Comparison of ENCODE assay signal across 12 mouse cellular contexts in genomic region chr2:38944460-38945161, GRCm38 (mm10). TPM values are rescaled to one million over a fixed set of nuclear protein-coding genes. Genes with fewer than 3 reads are reported as not detected.
A peak's percentile ranks its signal among the peaks of the same experiment; 100 is the strongest.
DNase-seq lines count a peak whose midpoint lies in the region; ATAC-seq and TF ChIP-seq lines count a peak whose summit lies in the region.
"Had no signal": no experiment of that assay in that cellular context is flagged by ENCODE, and none has a peak within 500 bp of the region (broad histone marks: within the 10 kb centered on the region; RNA-seq: fewer than 3 reads in every experiment).

No protein-coding gene starts in this region.

- WGBS in midbrain, embryonic 11.5 days = 74% methylated on average over 3 of the region's 3 CpGs
- 84% methylated on average over 3 of the region's 3 CpGs for WGBS in midbrain, embryonic 15.5 days

- H3K9me3 ChIP-seq in midbrain, embryonic 11.5 days (ENCODE audit: control insufficient read depth, low read length) = no peaks in the 10 kb centered on the region
- no peaks in the 10 kb centered on the region for H3K9me3 ChIP-seq in midbrain, embryonic 15.5 days
- H3K9me3 ChIP-seq: kidney, embryonic 15.5 days; limb, embryonic 12.5 days had no signal

- no peak for TF ChIP-seq CTCF in bone marrow macrophage, adult 2 months (IDR thresholded peaks at IDR 0.05; ENCODE audit: low read depth, low read length)

- peak; percentile 53 for DNase-seq in heart, postnatal 4 days
- DNase-seq in heart, postnatal 25 days (ENCODE audit: low spot score) = no peak
- DNase-seq in midbrain, embryonic 11.5 days (ENCODE audit: low spot score, missing footprints) = peak; percentile 14
- DNase-seq in spleen, adult 12 weeks (ENCODE audit: low spot score) = no peak
- DNase-seq: cerebellum, adult 11 months had no signal

- no peaks in the 10 kb centered on the region for H3K36me3 ChIP-seq in midbrain, embryonic 11.5 days (ENCODE audit: control insufficient read depth, insufficient read depth, low read length)
- no peaks in the 10 kb centered on the region for H3K36me3 ChIP-seq in midbrain, embryonic 15.5 days (replicated peaks)
- H3K36me3 ChIP-seq: kidney, embryonic 15.5 days; limb, embryonic 12.5 days had no signal

- no peak for ATAC-seq in midbrain, embryonic 11.5 days (ENCODE audit: low FRiP score)
- no peak for ATAC-seq in midbrain, embryonic 15.5 days (replicated peaks)
- ATAC-seq in megakaryocyte-erythroid progenitor cell, adult 5-6 weeks (replicated peaks; ENCODE audit: low FRiP score, low TSS enrichment, poor library complexity, severe bottlenecking) = 0 out of 2 replicates have a peak, but pooled peaks have one; percentile 25
- ATAC-seq in monocyte, adult 5-6 weeks (replicated peaks; ENCODE audit: insufficient number of reproducible peaks, low FRiP score, low TSS enrichment, poor library complexity, severe bottlenecking) = no peak
- ATAC-seq: midbrain, embryonic 16.5 days had no signal

- no peak for TF ChIP-seq POLR2A in bone marrow macrophage, adult 2 months (IDR thresholded peaks at IDR 0.05; ENCODE audit: borderline replicate concordance, low read depth, low read length)

- H3K4me2 ChIP-seq in midbrain, embryonic 11.5 days = no peak overlapping the region
- H3K4me2 ChIP-seq in midbrain, embryonic 15.5 days = no peak overlapping the region
- H3K4me2 ChIP-seq: kidney, embryonic 15.5 days; limb, embryonic 12.5 days had no signal

- H3K4me3 ChIP-seq in midbrain, embryonic 11.5 days (ENCODE audit: low read depth, low read length) = no peak overlapping the region
- no peak overlapping the region for H3K4me3 ChIP-seq in midbrain, embryonic 15.5 days
- H3K4me3 ChIP-seq in bone marrow macrophage, adult 2 months (ENCODE audit: insufficient read depth, low read length) = no peak overlapping the region
- H3K4me3 ChIP-seq: kidney, embryonic 15.5 days; limb, embryonic 12.5 days had no signal

- H3K27me3 ChIP-seq in midbrain, embryonic 11.5 days (ENCODE audit: control insufficient read depth, insufficient read depth, low read length) = no peaks in the 10 kb centered on the region
- no peaks in the 10 kb centered on the region for H3K27me3 ChIP-seq in midbrain, embryonic 15.5 days (replicated peaks)
- H3K27me3 ChIP-seq: kidney, embryonic 15.5 days; limb, embryonic 12.5 days had no signal

- no peak overlapping the region for H3K27ac ChIP-seq in midbrain, embryonic 11.5 days (ENCODE audit: low read depth, low read length)
- no peak overlapping the region for H3K27ac ChIP-seq in midbrain, embryonic 15.5 days
- peak overlapping the region; percentile 82 for H3K27ac ChIP-seq in bone marrow macrophage, adult 2 months (ENCODE audit: insufficient read depth, low read depth, low read length)
- H3K27ac ChIP-seq: kidney, embryonic 15.5 days; limb, embryonic 12.5 days had no signal

- intact Hi-C loops in heart, postnatal 25 days (cut with DNase I) = no loop called here

- H3K4me1 ChIP-seq in midbrain, embryonic 11.5 days (ENCODE audit: control insufficient read depth, insufficient read depth, low read length) = no peaks in the 10 kb centered on the region
- H3K4me1 ChIP-seq in midbrain, embryonic 15.5 days = no peaks in the 10 kb centered on the region
- H3K4me1 ChIP-seq in bone marrow macrophage, adult 2 months (ENCODE audit: control insufficient read depth, insufficient read depth, low read length) = peaks cover 27% of the 10 kb centered on the region
- H3K4me1 ChIP-seq: kidney, embryonic 15.5 days; limb, embryonic 12.5 days had no signal

- H3K9ac ChIP-seq in midbrain, embryonic 11.5 days (ENCODE audit: low read length) = no peak overlapping the region
- no peak overlapping the region for H3K9ac ChIP-seq in midbrain, embryonic 15.5 days
- H3K9ac ChIP-seq: kidney, embryonic 15.5 days; limb, embryonic 12.5 days had no signal

RNA-seq across cellular contexts. Expression of gene Olfml2a, which starts 12.8 kb away (rescaled TPM):
- 10 to 100 TPM; 18.3 to 18.5 TPM for total RNA-seq in heart, postnatal 4 days (2021)
- 1 to 10 TPM; 5.2 to 6.3 TPM for total RNA-seq in heart, postnatal 25 days (2021)
- 1.9 and 2.2 TPM in 2 replicates for polyA plus RNA-seq in midbrain, embryonic 11.5 days (2014; fragmentation: Nextera tagmentation; extraction: Ambion mirVana)
- 3.6 and 4.6 TPM in 2 replicates for polyA plus RNA-seq in midbrain, embryonic 15.5 days (2015; fragmentation: Nextera tagmentation; extraction: Ambion mirVana)
- polyA plus RNA-seq in bone marrow macrophage, adult 2 months (2012; ENCODE audit: insufficient read depth, insufficient read length, missing spikeins) = not detected in 2 replicates
- total RNA-seq in megakaryocyte-erythroid progenitor cell, adult 5-6 weeks (2014; fragmentation: Nextera tagmentation) = 0.42 TPM in 1 of 2 replicates, not detected in the other
- not detected in 2 replicates for total RNA-seq in megakaryocyte-erythroid progenitor cell, adult 5-6 weeks (2017)
- total RNA-seq in monocyte, adult 5-6 weeks (2017) = not detected in 3 replicates

RNA-seq across cellular contexts. Expression of gene Nr6a1, which starts 17.1 kb away (rescaled TPM):
- 1 to 10 TPM; 2.1 to 2.6 TPM for total RNA-seq in heart, postnatal 4 days (2021)
- total RNA-seq in heart, postnatal 25 days (2021) = 1 to 10 TPM; 1.1 TPM
- 4.4 and 5.2 TPM in 2 replicates for polyA plus RNA-seq in midbrain, embryonic 11.5 days (2014; fragmentation: Nextera tagmentation; extraction: Ambion mirVana)
- polyA plus RNA-seq in midbrain, embryonic 15.5 days (2015; fragmentation: Nextera tagmentation; extraction: Ambion mirVana) = 1.6 and 1.8 TPM in 2 replicates
- 2.8 and 3.2 TPM in 2 replicates for polyA plus RNA-seq in bone marrow macrophage, adult 2 months (2012; ENCODE audit: insufficient read depth, insufficient read length, missing spikeins)
- 0.32 and 6.0 TPM in 2 replicates for total RNA-seq in megakaryocyte-erythroid progenitor cell, adult 5-6 weeks (2014; fragmentation: Nextera tagmentation)
- total RNA-seq in megakaryocyte-erythroid progenitor cell, adult 5-6 weeks (2017) = 6.8 and 35.8 TPM in 2 replicates
- 0.29 to 2.2 TPM (median 1.1 TPM) in 3 replicates for total RNA-seq in monocyte, adult 5-6 weeks (2017)

RNA-seq across cellular contexts. Expression of gene Wdr38, which starts 52.7 kb away (rescaled TPM):
- under 1 TPM; 0.11 to 0.17 TPM for total RNA-seq in heart, postnatal 4 days (2021)
- total RNA-seq in heart, postnatal 25 days (2021) = under 1 TPM; 0.08 TPM
- 1.4 TPM in 2 replicates for polyA plus RNA-seq in midbrain, embryonic 11.5 days (2014; fragmentation: Nextera tagmentation; extraction: Ambion mirVana)
- polyA plus RNA-seq in midbrain, embryonic 15.5 days (2015; fragmentation: Nextera tagmentation; extraction: Ambion mirVana) = 1.8 and 1.9 TPM in 2 replicates
- polyA plus RNA-seq in bone marrow macrophage, adult 2 months (2012; ENCODE audit: insufficient read depth, insufficient read length, missing spikeins) = 1.0 and 1.1 TPM in 2 replicates
- total RNA-seq in megakaryocyte-erythroid progenitor cell, adult 5-6 weeks (2014; fragmentation: Nextera tagmentation) = 0.89 and 1.4 TPM in 2 replicates
- total RNA-seq in megakaryocyte-erythroid progenitor cell, adult 5-6 weeks (2017) = 0.27 TPM in 1 of 2 replicates, not detected in the other
- 0.68 to 1.2 TPM (median 0.95 TPM) in 3 replicates for total RNA-seq in monocyte, adult 5-6 weeks (2017)

Comparison
In these comparisons a context has a peak if more than half of its experiments do, and no peak if none do; other contexts are left out.
1. DNase-seq: peak in heart, postnatal 4 days (single experiment) and midbrain, embryonic 11.5 days (single experiment); none in heart, postnatal 25 days (single experiment) and spleen, adult 12 weeks (single experiment).